Mouse (Mus musculus): ENCODE measurements around the gene Fa2h. TPM values are rescaled to one million over a fixed set of nuclear protein-coding genes. Genes with fewer than 3 reads are reported as not detected.
A peak's percentile ranks its signal among the peaks of the same experiment; 100 is the strongest.

Fa2h gene
- 0.07 TPM in 1 of 2 replicates, not detected in the other for polyA plus RNA-seq (2016; fragmentation: Nextera tagmentation; extraction: Ambion mirVana)

GRCm38 (mm10) chr8:111393391-111394363 is at the start of gene Fa2h:
TSS of gene Fa2h (minus strand) at chr8:111393824.
- Histone ChIP-seq H3K9me3 (replicated peaks) (no peaks in the 10 kb centered on the region), H3K36me3 (no peaks in the 10 kb centered on the region), H3K27ac (replicated peaks) (peak within 1 kb of the TSS; percentile 76), H3K27me3 (ENCODE audit: low read depth, poor library complexity, severe bottlenecking) (peaks cover 72% of the 10 kb centered on the region), H3K4me3 (peak within 1 kb of the TSS; percentile 69), H3K4me1 (peaks cover 13% of the 10 kb centered on the region)
- WGBS, result 1% methylated on average over 61 of the region's 71 CpGs
- peak; percentile 84 for DNase-seq (ENCODE audit: low spot score)

GRCm38 (mm10) chr8:111439189-111439588 is 45.6 kb upstream of the Fa2h start:
- Histone ChIP-seq H3K4me3 (no peak overlapping the region), H3K27ac (replicated peaks) (no peak overlapping the region), H3K27me3 (ENCODE audit: low read depth, poor library complexity, severe bottlenecking) (no peaks in the 10 kb centered on the region), H3K9me3 (replicated peaks) (no peaks in the 10 kb centered on the region), H3K4me1 (no peaks in the 10 kb centered on the region), H3K36me3 (no peaks in the 10 kb centered on the region)
- WGBS, result 31% methylated on average over 9 of the region's 9 CpGs
- DNase-seq (ENCODE audit: low spot score), result peak; percentile 51

GRCm38 (mm10) chr8:111435071-111435828 is 41.6 kb upstream of the Fa2h start:
- H3K36me3 ChIP-seq, result no peaks in the 10 kb centered on the region
- H3K27me3 ChIP-seq (ENCODE audit: low read depth, poor library complexity, severe bottlenecking), result no peaks in the 10 kb centered on the region
- H3K4me1 ChIP-seq, result no peaks in the 10 kb centered on the region
- no peaks in the 10 kb centered on the region for H3K9me3 ChIP-seq (replicated peaks)
- H3K27ac ChIP-seq (replicated peaks), result no peak overlapping the region
- no peak overlapping the region for H3K4me3 ChIP-seq
- WGBS, result 82% methylated on average over 11 of the region's 11 CpGs
- no peak for DNase-seq (ENCODE audit: low spot score)

GRCm38 (mm10) chr8:111424646-111425045 is 31.0 kb upstream of the Fa2h start:
- Histone ChIP-seq H3K4me3 (no peak overlapping the region), H3K27me3 (ENCODE audit: low read depth, poor library complexity, severe bottlenecking) (no peaks in the 10 kb centered on the region), H3K9me3 (replicated peaks) (no peaks in the 10 kb centered on the region), H3K4me1 (no peaks in the 10 kb centered on the region), H3K36me3 (no peaks in the 10 kb centered on the region), H3K27ac (replicated peaks) (no peak overlapping the region)
- WGBS, result 93% methylated on average over 9 of the region's 9 CpGs
- DNase-seq (ENCODE audit: low spot score), result no peak

- Histone ChIP-seq H3K36me3 (no peaks in the 10 kb centered on the region), H3K27me3 (ENCODE audit: low read depth, poor library complexity, severe bottlenecking) (no peaks in the 10 kb centered on the region)
- 93% methylated on average over 11 of the region's 11 CpGs for WGBS
Measured at GRCm38 (mm10) chr8:111424181-111424580, 30.6 kb upstream of the Fa2h start.

GRCm38 (mm10) chr8:111422614-111423013 is 29.0 kb upstream of the Fa2h start:
- Histone ChIP-seq H3K4me1 (no peaks in the 10 kb centered on the region), H3K4me3 (no peak overlapping the region), H3K27me3 (ENCODE audit: low read depth, poor library complexity, severe bottlenecking) (no peaks in the 10 kb centered on the region), H3K9me3 (replicated peaks) (no peaks in the 10 kb centered on the region), H3K27ac (replicated peaks) (no peak overlapping the region), H3K36me3 (no peaks in the 10 kb centered on the region)
- no peak for DNase-seq (ENCODE audit: low spot score)
- 89% methylated on average over 2 of the region's 2 CpGs for WGBS

More at GRCm38 (mm10) chr8:111424181-111424580, 30.6 kb upstream of the Fa2h start:
- Histone ChIP-seq H3K9me3 (replicated peaks) (no peaks in the 10 kb centered on the region), H3K4me1 (no peaks in the 10 kb centered on the region), H3K4me3 (no peak overlapping the region), H3K27ac (replicated peaks) (no peak overlapping the region)
- no peak for DNase-seq (ENCODE audit: low spot score)

GRCm38 (mm10) chr8:111419171-111419570 is 25.5 kb upstream of the Fa2h start:
- H3K36me3 ChIP-seq, result no peaks in the 10 kb centered on the region
- 79% methylated on average over 3 of the region's 3 CpGs for WGBS
- no peak overlapping the region for H3K4me3 ChIP-seq
- H3K4me1 ChIP-seq, result no peaks in the 10 kb centered on the region
- no peaks in the 10 kb centered on the region for H3K9me3 ChIP-seq (replicated peaks)
- no peak overlapping the region for H3K27ac ChIP-seq (replicated peaks)
- DNase-seq (ENCODE audit: low spot score), result no peak
- no peaks in the 10 kb centered on the region for H3K27me3 ChIP-seq (ENCODE audit: low read depth, poor library complexity, severe bottlenecking)

GRCm38 (mm10) chr8:111418601-111419000 is 25.0 kb upstream of the Fa2h start:
- peak; percentile 23 for DNase-seq (ENCODE audit: low spot score)
- H3K4me3 ChIP-seq, result no peak overlapping the region
- no peaks in the 10 kb centered on the region for H3K4me1 ChIP-seq
- no peaks in the 10 kb centered on the region for H3K27me3 ChIP-seq (ENCODE audit: low read depth, poor library complexity, severe bottlenecking)
- H3K27ac ChIP-seq (replicated peaks), result no peak overlapping the region
- WGBS, result 30% methylated on average over 9 of the region's 9 CpGs
- no peaks in the 10 kb centered on the region for H3K36me3 ChIP-seq
- no peaks in the 10 kb centered on the region for H3K9me3 ChIP-seq (replicated peaks)

GRCm38 (mm10) chr8:111417222-111417621 is 23.6 kb upstream of the Fa2h start:
- WGBS, result 89% methylated on average over 10 of the region's 10 CpGs
- H3K36me3 ChIP-seq, result no peaks in the 10 kb centered on the region
- H3K27ac ChIP-seq (replicated peaks), result no peak overlapping the region
- H3K9me3 ChIP-seq (replicated peaks), result no peaks in the 10 kb centered on the region
- no peak for DNase-seq (ENCODE audit: low spot score)
- H3K4me1 ChIP-seq, result no peaks in the 10 kb centered on the region
- no peaks in the 10 kb centered on the region for H3K27me3 ChIP-seq (ENCODE audit: low read depth, poor library complexity, severe bottlenecking)
- no peak overlapping the region for H3K4me3 ChIP-seq

GRCm38 (mm10) chr8:111403391-111403790 is 9.8 kb upstream of the Fa2h start:
- Histone ChIP-seq H3K4me3 (no peak overlapping the region), H3K27me3 (ENCODE audit: low read depth, poor library complexity, severe bottlenecking) (no peaks in the 10 kb centered on the region), H3K27ac (replicated peaks) (no peak overlapping the region), H3K4me1 (no peaks in the 10 kb centered on the region), H3K36me3 (no peaks in the 10 kb centered on the region), H3K9me3 (replicated peaks) (no peaks in the 10 kb centered on the region)
- 40% methylated on average over 4 of the region's 4 CpGs for WGBS
- DNase-seq (ENCODE audit: low spot score), result peak; percentile 13

- Histone ChIP-seq H3K27ac (replicated peaks) (no peak overlapping the region), H3K9me3 (replicated peaks) (no peaks in the 10 kb centered on the region), H3K36me3 (no peaks in the 10 kb centered on the region), H3K4me3 (no peak overlapping the region), H3K4me1 (peaks cover 13% of the 10 kb centered on the region), H3K27me3 (ENCODE audit: low read depth, poor library complexity, severe bottlenecking) (peaks cover 74% of the 10 kb centered on the region)
- WGBS, result 29% methylated on average over 3 of the region's 3 CpGs
- no peak for DNase-seq (ENCODE audit: low spot score)
Measured at GRCm38 (mm10) chr8:111391268-111391667, 2.4 kb downstream of the Fa2h start.

- no peaks in the 10 kb centered on the region for H3K36me3 ChIP-seq
- H3K27ac ChIP-seq (replicated peaks), result no peak overlapping the region
- WGBS, result 85% methylated on average over 2 of the region's 2 CpGs
- peaks cover 70% of the 10 kb centered on the region for H3K27me3 ChIP-seq (ENCODE audit: low read depth, poor library complexity, severe bottlenecking)
- no peak for DNase-seq (ENCODE audit: low spot score)
- H3K9me3 ChIP-seq (replicated peaks), result no peaks in the 10 kb centered on the region
- peaks cover 13% of the 10 kb centered on the region for H3K4me1 ChIP-seq
- no peak overlapping the region for H3K4me3 ChIP-seq
Measured at GRCm38 (mm10) chr8:111390837-111391236, 2.8 kb downstream of the Fa2h start.

- Histone ChIP-seq H3K27ac (replicated peaks) (no peak overlapping the region), H3K4me3 (no peak overlapping the region), H3K4me1 (peaks cover 13% of the 10 kb centered on the region), H3K27me3 (ENCODE audit: low read depth, poor library complexity, severe bottlenecking) (peaks cover 59% of the 10 kb centered on the region), H3K36me3 (no peaks in the 10 kb centered on the region), H3K9me3 (replicated peaks) (no peaks in the 10 kb centered on the region)
- no peak for DNase-seq (ENCODE audit: low spot score)
- WGBS, result 85% methylated on average over 4 of the region's 4 CpGs
Measured at GRCm38 (mm10) chr8:111389581-111389980, 4.0 kb downstream of the Fa2h start.

Data from midbrain, embryonic 10.5 days (tissue).